Mouse (Mus musculus): ENCODE results near the gene Rbm34. TPM values are rescaled to one million over a fixed set of nuclear protein-coding genes. Genes with fewer than 3 reads are reported as not detected.
A peak's percentile ranks its signal among the peaks of the same experiment; 100 is the strongest.

Gene Rbm34
- total and polyA plus RNA-seq, 3 experiments, result 24.8 to 42.7 (median 42.3) TPM

GRCm38 (mm10) chr8:126917179-126917905, 53.5 kb downstream of the Rbm34 start:
- Histone ChIP-seq H3K4me1 (ENCODE audit: control insufficient read depth in 1 of 2, insufficient read depth in 2 of 2) (peaks cover 9 to 52% of the 10 kb centered on the region in 2 experiments; a peak in 3 of 4 replicates), H3K4me2 (ENCODE audit: insufficient read depth, low read depth, poor library complexity, severe bottlenecking) (no peak overlapping the region), H3K27me3 (replicated peaks) (no peaks in the 10 kb centered on the region), H3K9me3 (replicated peaks; ENCODE audit: low read length) (no peaks in the 10 kb centered on the region), H3K9ac (ENCODE audit: insufficient read depth, low read depth) (no peak overlapping the region), H3K36me3 (replicated peaks in 1 of 2; ENCODE audit: control insufficient read depth in 1 of 2, insufficient read depth in 1 of 2, low read length in 1 of 2) (peaks cover 4 to 21% of the 10 kb centered on the region in 2 experiments), H3K79me2 (replicated peaks; ENCODE audit: control insufficient read depth, extremely low read depth, insufficient read depth, poor library complexity, severe bottlenecking) (no peaks in the 10 kb centered on the region), H3K27ac (ENCODE audit: insufficient read depth, low read depth) (no peak overlapping the region), H3K4me3 (replicated peaks in 1 of 3; ENCODE audit: low read depth in 2 of 3, low read length in 2 of 3, poor library complexity in 1 of 3) (no peak overlapping the region)
- no peak for DNase-seq (ENCODE audit: extremely low read depth)
- TF ChIP-seq ELF1 (IDR thresholded peaks at IDR 0.05; ENCODE audit: low read depth, low read length) (no peak), RAD21 (IDR thresholded peaks at IDR 0.05; ENCODE audit: low read depth, low read length) (no peak; the same call in 1 of the 2 replicates), E2F4 (IDR thresholded peaks at IDR 0.05; ENCODE audit: insufficient replicate concordance, low read depth, low read length) (no peak), USF1 (IDR thresholded peaks at IDR 0.05; ENCODE audit: low read depth, low read length) (no peak), HCFC1 (IDR thresholded peaks at IDR 0.05; ENCODE audit: low read depth, low read length) (no peak), UBTF (IDR thresholded peaks at IDR 0.05; ENCODE audit: low read depth, low read length) (no peak), CTCF (conservative IDR thresholded peaks at IDR 0.05 in 1 of 2, IDR thresholded peaks at IDR 0.05 in 1 of 2; ENCODE audit: low read depth in 2 of 2, low read length in 2 of 2) (peak in 1 of 2 experiments; percentile 46; a peak in 2 of 4 replicates), MEF2A (IDR thresholded peaks at IDR 0.05; ENCODE audit: borderline replicate concordance, low read depth, low read length) (no peak), TBP (conservative IDR thresholded peaks at IDR 0.05; ENCODE audit: low read depth, low read length) (no peak), NRF1 (IDR thresholded peaks at IDR 0.05; ENCODE audit: low read depth, low read length) (no peak), MYC (IDR thresholded peaks at IDR 0.05; ENCODE audit: low read depth, low read length) (no peak), PAX5 (IDR thresholded peaks at IDR 0.05; ENCODE audit: low read length) (no peak), IRF4 (IDR thresholded peaks at IDR 0.05; ENCODE audit: low read depth, low read length) (peak; percentile 49; the same call in 1 of the 2 replicates), ZC3H11A (IDR thresholded peaks at IDR 0.05; ENCODE audit: low read depth, low read length) (no peak), SMC3 (IDR thresholded peaks at IDR 0.05; ENCODE audit: low read depth, low read length) (peak; percentile 19), POLR2A (IDR thresholded peaks at IDR 0.05; ENCODE audit: low read depth, low read length) (no peak), MXI1 (IDR thresholded peaks at IDR 0.05; ENCODE audit: low read depth, low read length) (no peak), EP300 (IDR thresholded peaks at IDR 0.05; ENCODE audit: low read length) (no peak), TCF12 (IDR thresholded peaks at IDR 0.05; ENCODE audit: low read depth, low read length) (no peak), ZNF384 (IDR thresholded peaks at IDR 0.05; ENCODE audit: low read depth, low read length) (no peak), SIN3A (IDR thresholded peaks at IDR 0.05; ENCODE audit: low read length) (no peak), KAT2A (IDR thresholded peaks at IDR 0.05; ENCODE audit: insufficient replicate concordance, low read length) (no peak), RCOR1 (conservative IDR thresholded peaks at IDR 0.05; ENCODE audit: low read depth, low read length) (no peak), MAFK (IDR thresholded peaks at IDR 0.05; ENCODE audit: insufficient replicate concordance, low read length) (no peak), GABPA (IDR thresholded peaks at IDR 0.05; ENCODE audit: insufficient replicate concordance, low read depth, low read length) (no peak), JUN (IDR thresholded peaks at IDR 0.05; ENCODE audit: insufficient read depth, low read depth, low read length) (no peak), ZKSCAN1 (IDR thresholded peaks at IDR 0.05; ENCODE audit: borderline replicate concordance, low read depth, low read length) (no peak), ETS1 (conservative IDR thresholded peaks at IDR 0.05; ENCODE audit: low read depth, low read length) (peak; percentile 40; the same call in 1 of the 2 replicates)
- in situ Hi-C loops (cut with MboI; ENCODE audit: low pct_ligation_motif_present, low pct_unique_long_range_greater_than_20kb, low sequenced_read_pairs) (loop anchor here (5.0 kb wide), 2 partner anchors 35 to 65 kb away; no protein-coding TSS in a partner anchor), dilution Hi-C loops (cut with MboI; ENCODE audit: extremely low pct_ligation_motif_present, extremely low pct_unique_long_range_greater_than_20kb, low sequenced_read_pairs) (loop anchor here (25.0 kb wide), 1 partner anchor 430 kb away; the partner anchor contains the start of gene Tarbp1)

Data from CH12.LX (cell line).